Mouse (Mus musculus): ENCODE data around the gene Gtpbp4.

DNA sequence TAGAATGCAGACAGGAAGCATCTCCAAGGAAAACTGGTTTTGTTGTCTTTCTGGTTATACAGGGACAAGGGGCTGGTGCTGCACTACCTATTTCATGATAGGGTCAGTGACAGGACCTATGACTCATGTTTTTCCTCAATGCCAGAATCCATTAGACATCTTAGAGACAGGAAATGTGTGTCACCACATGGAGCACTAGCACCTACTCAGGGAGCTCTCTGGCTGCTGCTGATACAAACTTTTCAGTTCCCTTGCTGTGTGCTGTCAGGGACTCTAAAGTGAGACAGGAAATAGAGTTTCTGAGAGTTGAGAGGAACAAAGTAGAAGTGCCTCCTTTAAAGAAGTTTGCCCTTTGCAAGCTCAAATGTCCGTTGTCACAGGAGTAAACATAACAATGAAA lies 31.4 kb upstream of the Gtpbp4 start:
- TF ChIP-seq CTCF (IDR thresholded peaks at IDR 0.05; ENCODE audit: low read depth) (no peak), EP300 (IDR thresholded peaks at IDR 0.05; ENCODE audit: low read depth) (no peak)
